Mouse (Mus musculus): ENCODE measurements around the gene Tll2.

DNA sequence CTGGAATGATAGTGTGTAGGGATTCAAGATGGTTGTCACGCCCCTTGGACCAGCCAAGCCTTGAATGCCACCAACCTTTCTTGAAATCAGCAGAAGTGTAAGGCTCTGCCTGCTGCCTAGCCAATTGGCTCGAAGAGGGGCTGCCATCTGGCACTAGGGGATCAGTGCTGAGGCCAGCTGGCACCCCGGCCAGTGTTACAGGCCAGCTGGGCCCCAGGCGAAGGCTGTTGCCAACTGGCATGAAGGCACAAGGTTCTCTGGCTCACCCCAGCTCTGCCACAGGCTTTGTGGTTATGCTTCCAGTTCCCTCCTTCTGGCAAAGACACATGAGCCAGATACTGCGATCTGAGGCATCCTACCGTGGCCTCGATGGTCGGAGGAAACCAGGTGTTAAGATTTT, 105.2 kb downstream of the Tll2 start:
- TF ChIP-seq CTCF (IDR thresholded peaks at IDR 0.05; ENCODE audit: borderline replicate concordance, extremely low read depth, insufficient read depth, insufficient read length), result no peak
- no peak for TF ChIP-seq POLR2A (IDR thresholded peaks at IDR 0.05; ENCODE audit: borderline replicate concordance, extremely low read depth, insufficient read depth, insufficient read length, poor library complexity, severe bottlenecking)
